Mouse (Mus musculus): Measurements from ENCODE around the gene Prrg4. TPM values are rescaled to one million over a fixed set of nuclear protein-coding genes. Genes with fewer than 3 reads are reported as not detected.
A peak's percentile ranks its signal among the peaks of the same experiment; 100 is the strongest.
"Not testable (repeated sequence)": the region's sequence is repeated elsewhere in the genome, so short reads cannot be mapped to it uniquely, and the experiment has no call there.

Prrg4 gene
- total and polyA plus RNA-seq, 3 experiments = 1.1 to 9.6 (median 4.1) TPM

- no peak for DNase-seq
Measured at GRCm38 (mm10) chr2:104841736-104842135, 7.9 kb downstream of the Prrg4 start.

GRCm38 (mm10) chr2:104840974-104841373, 8.7 kb downstream of the Prrg4 start:
- DNase-seq = no peak

GRCm38 (mm10) chr2:104832486-104832885, 17.2 kb downstream of the Prrg4 start:
- no peak for DNase-seq

GRCm38 (mm10) chr2:104826191-104826590, 23.5 kb downstream of the Prrg4 start:
- no peak for DNase-seq

GRCm38 (mm10) chr2:104818763-104819162, 30.9 kb downstream of the Prrg4 start:
- DNase-seq = not testable (repeated sequence)

GRCm38 (mm10) chr2:104817555-104818330, 31.9 kb downstream of the Prrg4 start:
- DNase-seq = peak; percentile 17

GRCm38 (mm10) chr2:104816866-104817439, 32.7 kb downstream of the Prrg4 start:
- peak; percentile 95 for DNase-seq

- no peak for DNase-seq
Measured at GRCm38 (mm10) chr2:104816371-104816827, 33.3 kb downstream of the Prrg4 start, which contains the start of gene Qser1. Gene Qser1 (minus strand): TSS chr2:104816760.

- DNase-seq = no peak
Measured at GRCm38 (mm10) chr2:104815561-104816370, 33.9 kb downstream of the Prrg4 start.

GRCm38 (mm10) chr2:104814181-104814951, 35.3 kb downstream of the Prrg4 start:
- DNase-seq = no peak

- DNase-seq = no peak
Measured at GRCm38 (mm10) chr2:104805435-104805834, 44.2 kb downstream of the Prrg4 start.

Other genes starting within 250 kb of the Prrg4 start
- 10 to 100 TPM in 1 of 2 experiments, 1 to 10 TPM in 1; 7.8 to 17.1 TPM for gene Tcp11l1, start 137.7 kb downstream of the Prrg4 start, total RNA-seq (2021)
- 9.0 and 11.1 TPM in 2 replicates for gene Tcp11l1, start 137.7 kb downstream of the Prrg4 start, polyA plus RNA-seq (2012; rRNA removed)
- not detected for gene Pin1rt1, start 133.5 kb downstream of the Prrg4 start, total RNA-seq (2021)
- not detected in 2 replicates for gene Pin1rt1, start 133.5 kb downstream of the Prrg4 start, polyA plus RNA-seq (2012; rRNA removed)
- 1 to 10 TPM; 1.6 to 2.0 TPM for gene Depdc7, start 107.0 kb downstream of the Prrg4 start, total RNA-seq (2021)
- 0.21 and 0.59 TPM in 2 replicates for gene Depdc7, start 107.0 kb downstream of the Prrg4 start, polyA plus RNA-seq (2012; rRNA removed)
- 10 to 100 TPM; 19.1 to 29.0 TPM for gene Qser1, start 33.1 kb downstream of the Prrg4 start, total RNA-seq (2021)
- gene Qser1, start 33.1 kb downstream of the Prrg4 start, polyA plus RNA-seq (2012; rRNA removed) = 3.0 and 3.6 TPM in 2 replicates
- 1 to 10 TPM; 5.3 to 6.9 TPM for gene Ccdc73, start 17.9 kb upstream of the Prrg4 start, total RNA-seq (2021)
- 0.49 and 1.2 TPM in 2 replicates for gene Ccdc73, start 17.9 kb upstream of the Prrg4 start, polyA plus RNA-seq (2012; rRNA removed)
- gene Eif3m, start 167.2 kb upstream of the Prrg4 start, total RNA-seq (2021) = 100 to 1,000 TPM; 121 to 150 TPM
- 5.2 and 6.6 TPM in 2 replicates for gene Eif3m, start 167.2 kb upstream of the Prrg4 start, polyA plus RNA-seq (2012; rRNA removed)
- not detected for gene Gm11060, start 242.1 kb upstream of the Prrg4 start, total RNA-seq (2021)
- not detected in 2 replicates for gene Gm11060, start 242.1 kb upstream of the Prrg4 start, polyA plus RNA-seq (2012; rRNA removed)

All from adrenal gland, adult 2 months (tissue).